Mouse (Mus musculus): ENCODE results near the gene Srms. TPM values are rescaled to one million over a fixed set of nuclear protein-coding genes. Genes with fewer than 3 reads are reported as not detected.

The Srms gene
- polyA plus RNA-seq, 1 experiment from 2014 or later: not detected

DNA sequence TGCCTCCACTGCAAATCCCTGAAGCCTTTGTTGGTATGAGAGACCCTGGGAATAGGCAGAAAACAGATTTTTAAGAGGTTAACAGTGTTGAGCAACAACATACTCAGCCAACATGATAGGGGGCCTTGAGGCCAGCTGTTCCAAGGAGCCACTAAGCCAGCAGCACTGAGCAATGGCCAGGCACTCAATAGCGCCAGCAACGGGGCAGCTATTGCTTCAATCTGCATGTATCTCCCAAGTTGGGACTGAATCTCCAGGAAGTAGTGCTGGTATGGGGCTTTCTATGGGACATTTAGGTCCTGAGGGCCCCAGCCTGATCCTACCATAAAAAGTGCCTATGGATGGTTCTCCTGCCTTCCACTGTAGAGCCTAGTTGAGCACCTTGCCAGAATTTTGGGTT lies 54.5 kb downstream of the Srms start:
- peaks cover 34% of the 10 kb centered on the region for H3K4me1 ChIP-seq

DNA sequence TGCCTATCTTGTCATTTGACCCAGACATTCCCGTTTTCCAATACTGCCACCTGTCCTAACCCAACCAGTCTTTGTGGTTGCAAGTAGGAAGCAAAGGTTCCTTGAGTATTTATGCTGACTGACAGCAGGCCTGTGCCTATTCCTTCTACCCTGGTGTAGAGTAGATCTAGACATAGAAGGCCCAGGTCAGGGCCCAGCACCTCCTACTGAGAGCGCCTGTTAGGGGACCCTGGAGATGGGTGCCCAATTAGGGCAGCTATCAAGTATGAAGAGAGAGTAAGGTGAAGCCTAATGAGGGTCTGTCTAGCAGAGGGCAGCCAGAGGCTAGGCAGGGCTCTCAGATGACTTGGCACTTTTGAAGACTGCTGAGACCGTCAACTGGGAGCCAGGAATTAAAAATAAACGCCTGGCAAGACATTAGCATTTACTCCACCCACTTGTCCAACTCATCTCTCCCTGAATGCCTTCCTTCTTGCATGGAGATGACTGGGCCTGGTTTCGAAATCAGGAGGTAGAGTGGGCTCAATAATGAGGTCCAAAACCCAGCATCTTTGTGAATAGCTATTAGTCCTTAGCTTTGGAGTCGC lies 55.2 kb downstream of the Srms start:
- 73% methylated on average over 6 of the region's 6 CpGs for WGBS
- no peak for ATAC-seq (ENCODE audit: low FRiP score)
- H3K4me3 ChIP-seq (replicated peaks): no peak overlapping the region
- H3K9ac ChIP-seq: no peak overlapping the region
- no peaks in the 10 kb centered on the region for H3K36me3 ChIP-seq (replicated peaks)
- peaks cover 57% of the 10 kb centered on the region for H3K27me3 ChIP-seq
- no peak overlapping the region for H3K4me2 ChIP-seq
- no peak overlapping the region for H3K27ac ChIP-seq
- no peaks in the 10 kb centered on the region for H3K9me3 ChIP-seq
- peaks cover 34% of the 10 kb centered on the region for H3K4me1 ChIP-seq

More for the DNA sequence above, 54.5 kb downstream of the Srms start:
- no peak for ATAC-seq (ENCODE audit: low FRiP score)
- WGBS: 86% methylated on average over 2 of the region's 2 CpGs
- no peak overlapping the region for H3K27ac ChIP-seq
- H3K27me3 ChIP-seq: peaks cover 52% of the 10 kb centered on the region
- no peaks in the 10 kb centered on the region for H3K36me3 ChIP-seq (replicated peaks)
- H3K9ac ChIP-seq: no peak overlapping the region
- no peak overlapping the region for H3K4me2 ChIP-seq
- no peaks in the 10 kb centered on the region for H3K9me3 ChIP-seq
- no peak overlapping the region for H3K4me3 ChIP-seq (replicated peaks)

DNA sequence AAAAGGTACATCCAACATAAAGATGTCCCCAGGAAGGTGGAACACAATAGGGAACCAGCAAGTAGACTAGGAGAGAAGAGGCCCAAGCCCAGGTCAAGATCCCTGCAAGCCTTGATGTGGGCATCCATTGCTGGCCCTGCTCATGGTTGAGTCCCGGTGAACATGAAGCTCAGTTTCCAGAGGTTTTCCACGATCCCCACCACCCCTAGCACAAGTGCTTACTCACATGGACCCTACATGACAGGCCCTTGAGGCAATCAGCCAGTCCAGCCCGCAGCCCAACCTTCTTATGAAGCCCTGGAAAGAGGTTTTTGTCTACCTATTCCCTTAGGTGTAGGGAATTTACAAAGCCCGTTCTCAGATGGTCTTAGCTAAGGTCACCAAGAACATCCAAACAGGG lies 55.8 kb downstream of the Srms start:
- Histone ChIP-seq H3K27ac (0 out of 2 replicates have a peak overlapping the region, but pooled peaks have one; percentile 61), H3K4me3 (replicated peaks) (peak overlapping the region; percentile 45)

DNA sequence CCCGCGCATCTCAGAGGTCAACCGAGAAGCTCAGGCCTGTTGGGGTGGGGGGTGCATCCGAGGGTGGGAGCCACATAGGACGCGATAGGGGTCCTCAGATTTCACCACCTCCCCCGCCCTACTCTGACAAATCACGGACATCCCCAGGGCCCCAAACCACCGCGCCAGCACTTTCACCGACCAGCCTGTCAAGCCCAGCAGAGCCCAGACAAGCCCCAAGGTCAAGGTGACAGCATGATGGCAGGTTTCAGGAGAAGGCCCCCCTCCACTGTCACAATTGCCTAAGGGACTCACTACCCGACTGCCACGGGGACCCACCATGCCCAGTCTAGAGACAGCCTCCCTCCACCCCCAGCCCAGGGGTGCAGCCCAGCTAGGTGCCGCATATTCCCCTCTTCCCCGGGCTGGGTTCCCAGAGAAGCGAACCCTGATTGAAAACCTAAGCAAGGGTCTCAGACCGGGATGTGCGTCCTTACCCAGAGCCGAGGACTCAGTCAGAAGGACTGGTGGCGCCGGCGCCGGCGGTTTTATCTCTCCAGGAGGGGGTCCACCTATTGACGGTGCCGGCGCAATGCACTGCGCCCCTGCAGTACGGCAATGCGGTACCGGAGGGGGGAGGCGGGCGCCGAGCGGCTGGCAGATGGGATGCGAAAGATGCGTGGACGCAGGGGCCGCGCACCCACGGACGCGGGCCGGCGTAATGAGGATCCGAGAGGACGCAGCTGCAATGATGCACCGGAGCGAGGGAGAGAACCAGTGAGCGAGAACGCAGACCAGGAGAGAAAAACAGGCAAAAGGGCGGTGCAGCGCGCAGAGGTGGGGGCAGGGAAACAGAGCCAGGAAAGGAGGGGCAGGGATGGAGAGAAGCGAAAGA lies 56.5 kb downstream of the Srms start, which contains the start of gene Eef1a2:
Eef1a2 (minus strand) TSS at position 767 of the 874 bp plus-strand sequence.
- H3K4me1 ChIP-seq: peaks cover 34% of the 10 kb centered on the region

More for the DNA sequence above, 55.8 kb downstream of the Srms start:
- Histone ChIP-seq H3K4me1 (peaks cover 34% of the 10 kb centered on the region), H3K27me3 (peaks cover 57% of the 10 kb centered on the region), H3K4me2 (peak overlapping the region; percentile 75), H3K9ac (0 out of 2 replicates have a peak overlapping the region, but pooled peaks have one; percentile 62), H3K9me3 (no peaks in the 10 kb centered on the region), H3K36me3 (replicated peaks) (no peaks in the 10 kb centered on the region)
- ATAC-seq (ENCODE audit: low FRiP score): no peak
- WGBS: 75% methylated on average over 4 of the region's 4 CpGs

DNA sequence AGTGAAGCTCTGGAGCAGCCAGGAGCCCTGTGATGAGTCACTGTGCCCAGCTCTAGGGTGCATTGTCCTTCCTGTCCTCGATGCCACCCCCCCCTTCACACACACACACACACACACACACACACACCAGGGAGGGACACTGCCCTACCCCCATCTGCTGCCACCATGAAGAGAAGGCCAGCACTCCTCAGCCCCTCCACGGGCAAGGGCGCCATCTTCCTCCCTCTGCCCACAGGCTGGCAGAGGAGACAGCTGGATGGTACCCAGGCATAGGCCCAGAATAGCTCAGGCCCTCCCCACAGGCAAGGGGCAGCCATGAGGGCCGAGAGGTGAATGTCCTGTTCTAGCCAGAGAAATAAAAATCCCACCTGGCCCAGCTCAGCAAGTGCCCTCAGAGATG lies 57.2 kb downstream of the Srms start:
- Histone ChIP-seq H3K4me2 (peak overlapping the region; percentile 75), H3K9me3 (no peaks in the 10 kb centered on the region), H3K36me3 (replicated peaks) (no peaks in the 10 kb centered on the region), H3K4me1 (peaks cover 34% of the 10 kb centered on the region), H3K4me3 (replicated peaks) (peak overlapping the region; percentile 45), H3K27ac (no peak overlapping the region), H3K27me3 (peaks cover 61% of the 10 kb centered on the region), H3K9ac (peak overlapping the region; percentile 62; the same call in 1 of the 2 replicates)
- WGBS: 66% methylated on average over 4 of the region's 4 CpGs
- no peak for ATAC-seq (ENCODE audit: low FRiP score)

More for the DNA sequence above, 56.5 kb downstream of the Srms start, which contains the start of gene Eef1a2:
- WGBS: 2% methylated on average over 55 of the region's 55 CpGs
- peaks cover 56% of the 10 kb centered on the region for H3K27me3 ChIP-seq
- H3K36me3 ChIP-seq (replicated peaks): no peaks in the 10 kb centered on the region
- peak within 1 kb of the TSS; percentile 61; the same call in 1 of the 2 replicates for H3K27ac ChIP-seq
- H3K9me3 ChIP-seq: no peaks in the 10 kb centered on the region
- peak within 1 kb of the TSS; percentile 45 for H3K4me3 ChIP-seq (replicated peaks)
- peak within 1 kb of the TSS; percentile 75 for H3K4me2 ChIP-seq
- H3K9ac ChIP-seq: peak within 1 kb of the TSS; percentile 62
- peak; percentile 63 for ATAC-seq (ENCODE audit: low FRiP score)

Other genes with a start within 250 kb of the Srms start
- gene Arfgap1, start 246.0 kb downstream of the Srms start, polyA plus RNA-seq (2016; fragmentation: Nextera tagmentation; extraction: Ambion mirVana): 85.2 and 87.7 TPM in 2 replicates
- 0.45 and 0.51 TPM in 2 replicates for gene Col20a1, start 226.7 kb downstream of the Srms start, polyA plus RNA-seq (2016; fragmentation: Nextera tagmentation; extraction: Ambion mirVana)
- gene Chrna4, start 169.6 kb downstream of the Srms start, polyA plus RNA-seq (2016; fragmentation: Nextera tagmentation; extraction: Ambion mirVana): 20.2 and 20.8 TPM in 2 replicates
- gene Kcnq2, start 77.9 kb downstream of the Srms start, polyA plus RNA-seq (2016; fragmentation: Nextera tagmentation; extraction: Ambion mirVana): 28.6 and 30.0 TPM in 2 replicates
- 1.1 and 1.4 TPM in 2 replicates for gene Eef1a2, start 56.2 kb downstream of the Srms start, polyA plus RNA-seq (2016; fragmentation: Nextera tagmentation; extraction: Ambion mirVana)
- gene Ppdpf, start 25.9 kb downstream of the Srms start, polyA plus RNA-seq (2016; fragmentation: Nextera tagmentation; extraction: Ambion mirVana): 483 and 484 TPM in 2 replicates
- gene Ptk6, start 10.4 kb downstream of the Srms start, polyA plus RNA-seq (2016; fragmentation: Nextera tagmentation; extraction: Ambion mirVana): not detected in 2 replicates
- 0.17 TPM in 1 of 2 replicates, not detected in the other for gene Fndc11, start 6.8 kb upstream of the Srms start, polyA plus RNA-seq (2016; fragmentation: Nextera tagmentation; extraction: Ambion mirVana)
- 0.47 TPM in 2 replicates for gene Helz2, start 28.8 kb upstream of the Srms start, polyA plus RNA-seq (2016; fragmentation: Nextera tagmentation; extraction: Ambion mirVana)
- 22.3 and 24.2 TPM in 2 replicates for gene Gmeb2, start 74.8 kb upstream of the Srms start, polyA plus RNA-seq (2016; fragmentation: Nextera tagmentation; extraction: Ambion mirVana)
- 360 and 385 TPM in 2 replicates for gene Stmn3, start 101.3 kb upstream of the Srms start, polyA plus RNA-seq (2016; fragmentation: Nextera tagmentation; extraction: Ambion mirVana)
- gene Rtel1, start 106.6 kb upstream of the Srms start, polyA plus RNA-seq (2016; fragmentation: Nextera tagmentation; extraction: Ambion mirVana): 59.1 and 67.3 TPM in 2 replicates
- gene Zgpat, start 151.7 kb upstream of the Srms start, polyA plus RNA-seq (2016; fragmentation: Nextera tagmentation; extraction: Ambion mirVana): 62.4 and 69.5 TPM in 2 replicates
- gene Arfrp1, start 152.2 kb upstream of the Srms start, polyA plus RNA-seq (2016; fragmentation: Nextera tagmentation; extraction: Ambion mirVana): 83.6 and 86.4 TPM in 2 replicates
- gene Lime1, start 166.9 kb upstream of the Srms start, polyA plus RNA-seq (2016; fragmentation: Nextera tagmentation; extraction: Ambion mirVana): 33.9 and 34.5 TPM in 2 replicates
- 14.4 and 16.1 TPM in 2 replicates for gene Zbtb46, start 246.2 kb upstream of the Srms start, polyA plus RNA-seq (2016; fragmentation: Nextera tagmentation; extraction: Ambion mirVana)